Mouse (Mus musculus) liver, adult 2 months (tissue): ENCODE measurements at regions not wholly inside any gene's neighbourhood (a gene's known extent, or its start where the extent isn't known, plus 50 kb on each side); places are given as distances from the start of the nearest gene placed in this dataset.

Experiments
- CTCF ChIP-seq: fragments of 200-500 bp; IDR thresholded peaks from 2 replicates; pipeline ENCODE4 v1.5.1; 2011; ENCODE audit warnings: low read depth, low read length, control low read depth
- POLR2A ChIP-seq: fragments of 200-500 bp; IDR thresholded peaks from 2 replicates; pipeline ENCODE4 v1.6.1; 2011; ENCODE audit warnings: low read length, control low read depth; ENCODE audit not compliant: insufficient read depth; ENCODE audit errors: extremely low read depth

DNA sequence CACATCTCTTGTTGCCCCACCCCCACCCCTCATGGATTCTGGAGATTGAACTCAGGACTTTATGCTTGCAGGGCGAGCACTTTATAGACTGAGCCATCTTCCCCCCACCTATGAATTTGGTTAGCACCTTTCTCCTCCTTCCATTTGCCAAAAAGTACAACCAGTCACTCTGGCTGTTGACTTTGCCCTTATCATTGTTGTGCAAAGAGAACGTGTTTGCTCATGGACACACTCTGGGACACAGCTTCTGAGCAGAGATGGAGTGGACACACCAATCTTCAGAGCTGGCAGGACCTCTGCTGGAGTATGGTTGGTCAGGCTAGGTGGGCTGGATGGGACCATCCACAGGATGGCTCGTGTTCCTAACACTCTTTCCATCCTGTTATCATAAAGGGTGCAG is 285.1 kb upstream of the Tle3 start:
- TF ChIP-seq CTCF (peak; percentile 31; the same call in 1 of the 2 replicates), POLR2A (no peak)
